Mouse (Mus musculus): Measurements from ENCODE around the gene Adora1.
"Not testable (repeated sequence)": the region's sequence is repeated elsewhere in the genome, so short reads cannot be mapped to it uniquely, and the experiment has no call there.

Gene Adora1

DNA sequence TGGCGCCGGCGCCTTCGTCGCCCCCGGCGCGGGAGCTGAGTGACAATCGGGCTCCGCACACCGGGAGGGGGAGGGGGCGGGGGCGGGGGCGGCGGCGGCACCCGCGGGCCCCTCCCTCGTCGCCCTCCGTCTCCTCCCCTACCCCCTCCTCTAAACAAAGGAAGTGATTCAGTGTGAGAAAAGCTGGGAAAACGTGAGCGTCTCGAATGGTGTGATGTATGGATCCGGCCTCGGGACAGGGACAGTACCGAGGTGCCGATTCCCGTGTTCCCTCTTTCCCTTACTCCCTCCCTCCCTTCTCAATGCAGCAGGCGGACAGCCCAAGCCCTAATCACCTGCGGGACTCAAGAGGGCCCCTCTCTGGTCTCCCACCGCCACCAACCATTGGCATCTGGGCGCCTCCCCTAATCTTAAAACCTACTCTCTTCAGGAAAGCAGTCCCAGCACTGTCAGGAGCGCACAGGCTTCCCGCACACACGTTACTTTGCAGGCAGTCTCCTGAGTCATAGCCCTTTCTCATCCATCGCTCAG, at the start of gene Adora1:
Adora1 (minus strand) TSS at position 41 of the 531 bp plus-strand sequence.
- peak in 1 of 2 experiments; percentile 62 for DNase-seq

DNA sequence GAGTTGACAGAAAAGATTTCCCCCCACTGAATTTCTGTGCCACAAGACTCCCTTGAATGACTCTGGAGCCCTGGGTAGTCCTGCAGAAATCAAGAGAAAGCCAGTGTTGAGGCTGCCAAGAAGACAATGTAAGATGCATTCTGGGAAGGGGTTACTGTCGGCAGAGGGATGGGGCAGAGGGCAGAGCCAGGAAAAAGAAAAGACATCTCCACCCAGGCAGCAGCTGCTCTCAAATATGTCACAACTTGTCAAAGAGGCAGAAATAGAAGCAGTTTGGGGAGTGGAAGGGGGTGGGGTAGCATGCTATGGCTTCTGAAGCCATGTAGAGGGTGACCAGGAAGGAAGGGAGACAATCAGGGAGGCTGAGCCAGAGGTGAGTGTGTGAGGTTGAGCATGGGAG, 47.9 kb upstream of the Adora1 start:
- DNase-seq, result no peak

DNA sequence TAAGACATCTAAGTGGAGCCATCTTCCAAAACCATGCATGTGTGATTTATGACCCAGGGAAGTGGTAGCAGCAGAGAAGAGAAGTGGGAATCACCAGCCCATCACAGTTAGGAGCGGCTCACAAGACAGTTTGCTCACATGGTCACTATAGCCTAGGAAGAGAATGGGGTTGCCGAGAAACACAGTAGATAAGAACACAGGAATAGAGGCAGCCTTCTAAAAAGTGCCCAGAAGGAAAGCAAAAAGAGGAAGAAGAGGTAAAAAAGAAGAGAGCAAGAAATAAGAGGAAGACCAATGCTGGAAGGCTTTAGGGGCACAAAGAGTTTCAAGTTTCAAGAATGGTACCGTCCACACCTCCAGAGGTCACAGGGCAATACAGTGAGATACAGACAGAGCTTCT, 47.1 kb upstream of the Adora1 start:
- DNase-seq, result no peak

- DNase-seq, result no peak
Measured at GRCm38 (mm10) chr1:134281563-134281962, 46.3 kb upstream of the Adora1 start.

DNA sequence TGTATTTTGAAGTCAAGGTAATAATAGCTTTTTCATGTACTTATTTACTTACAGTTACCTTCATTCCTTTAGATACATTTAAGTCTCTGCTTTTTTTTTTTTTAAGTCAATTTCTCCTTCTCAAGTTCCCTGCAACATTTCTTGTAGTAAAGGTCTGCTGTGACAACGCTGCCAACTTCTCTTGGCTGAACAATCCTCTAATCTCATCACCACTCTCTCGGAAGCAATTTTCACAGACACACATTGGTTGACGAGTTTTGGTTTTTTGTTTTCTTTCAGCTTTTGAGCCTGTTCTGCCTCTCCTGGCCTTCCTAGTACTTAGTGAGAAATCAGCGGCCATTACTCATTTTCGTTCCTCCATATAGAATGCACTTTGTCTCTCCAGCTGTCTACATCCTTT, 44.9 kb upstream of the Adora1 start:
- DNase-seq, result peak in 1 of 2 experiments; percentile 36

DNA sequence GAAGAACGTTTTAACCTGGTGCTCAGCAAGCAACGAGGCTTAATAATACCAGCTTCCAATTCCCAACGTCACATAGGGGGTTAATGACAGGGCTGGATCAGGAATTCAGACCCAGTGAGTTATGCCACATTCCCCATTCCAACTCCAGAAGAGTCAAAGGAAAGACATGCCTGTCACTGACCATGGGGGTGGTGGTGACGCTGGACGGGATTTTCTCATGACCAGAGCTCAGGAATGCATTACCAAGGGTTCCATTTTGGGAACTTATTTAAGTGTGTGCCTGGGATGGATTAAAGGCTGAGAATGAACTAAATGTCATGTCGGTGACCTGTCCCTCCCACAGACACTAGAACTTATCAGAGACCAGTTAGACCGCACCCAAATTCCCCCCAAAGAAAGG, 41.6 kb upstream of the Adora1 start:
- DNase-seq, result peak in 1 of 2 experiments; percentile 28

- peak; percentile 85 to 90 for DNase-seq
Measured at GRCm38 (mm10) chr1:134275616-134276464, 40.6 kb upstream of the Adora1 start.

GRCm38 (mm10) chr1:134274483-134274920, 39.3 kb upstream of the Adora1 start:
- DNase-seq, result peak; percentile 93 to 94

- peak; percentile 72 to 81 for DNase-seq
Measured at GRCm38 (mm10) chr1:134273493-134274395, 38.5 kb upstream of the Adora1 start.

- DNase-seq, result peak; percentile 49 to 51
Measured at GRCm38 (mm10) chr1:134272754-134273250, 37.6 kb upstream of the Adora1 start.

DNA sequence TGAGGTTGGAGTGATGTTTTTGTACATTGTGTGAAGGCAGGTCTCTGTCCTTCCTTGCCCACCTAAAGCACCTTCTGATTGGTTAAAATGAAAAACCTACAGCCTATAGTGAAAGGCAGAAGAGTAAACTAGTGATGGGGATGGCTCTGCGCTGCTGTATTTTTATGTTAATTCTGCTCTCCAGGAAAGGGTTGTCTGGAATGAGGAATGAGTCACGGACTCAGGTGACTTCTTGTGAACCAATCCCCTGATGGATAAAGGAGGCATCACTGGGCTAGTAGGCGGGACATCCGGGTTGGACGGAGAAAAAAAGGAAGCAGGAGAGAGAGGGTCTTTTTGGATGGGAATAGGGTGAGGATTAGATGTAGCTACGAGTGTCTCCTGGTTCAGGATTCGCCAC, 34.8 kb upstream of the Adora1 start:
- no peak for DNase-seq

- DNase-seq, result no peak
Measured at GRCm38 (mm10) chr1:134265797-134266196, 30.6 kb upstream of the Adora1 start.

- DNase-seq, result no peak
Measured at GRCm38 (mm10) chr1:134264341-134264740, 29.1 kb upstream of the Adora1 start.

DNA sequence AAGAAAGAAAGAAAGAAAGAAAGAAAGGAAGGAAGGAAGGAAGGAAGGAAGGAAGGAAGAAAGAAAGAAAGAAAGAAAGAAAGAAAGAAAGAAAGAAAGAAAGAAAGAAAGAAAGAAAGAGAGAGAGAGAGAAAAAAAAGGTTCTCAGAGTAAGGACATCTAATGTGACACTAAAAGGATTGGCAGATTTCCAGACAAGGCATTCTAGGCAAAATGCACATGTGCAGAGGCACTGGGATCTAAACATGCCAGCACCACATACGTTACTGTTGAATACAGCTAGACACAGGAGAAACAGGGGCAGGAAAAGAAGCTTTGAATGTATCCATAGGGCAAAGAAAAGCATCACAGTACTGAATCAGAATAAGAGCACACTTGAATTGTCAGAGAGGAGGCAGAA, 14.4 kb upstream of the Adora1 start:
- DNase-seq, result not testable (repeated sequence)

DNA sequence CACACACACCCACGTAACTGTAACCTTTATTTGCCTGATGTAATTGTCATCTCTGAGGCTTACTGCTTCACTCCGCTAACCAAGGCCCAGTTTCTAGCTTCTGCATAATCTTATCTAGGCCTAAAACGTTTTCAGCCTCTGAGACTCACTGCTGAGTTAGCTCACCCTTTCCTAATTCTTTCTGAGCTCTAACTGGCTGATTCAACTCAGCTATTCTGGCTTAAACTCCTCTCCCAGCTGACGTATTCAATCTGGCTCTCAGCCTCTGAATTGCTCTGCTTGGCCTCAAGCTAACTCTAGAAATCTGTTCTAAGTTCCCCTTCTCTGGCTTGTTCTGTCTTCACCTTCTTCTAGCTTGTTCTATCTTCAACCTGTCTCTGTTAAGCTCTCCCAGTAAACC, 11.4 kb upstream of the Adora1 start:
- DNase-seq, result peak in 1 of 2 experiments; percentile 14

GRCm38 (mm10) chr1:134245004-134245717, 9.9 kb upstream of the Adora1 start:
- DNase-seq, result peak in 1 of 2 experiments; percentile 48

GRCm38 (mm10) chr1:134243948-134244914, 9.0 kb upstream of the Adora1 start:
- DNase-seq, result peak; percentile 96 to 98

DNA sequence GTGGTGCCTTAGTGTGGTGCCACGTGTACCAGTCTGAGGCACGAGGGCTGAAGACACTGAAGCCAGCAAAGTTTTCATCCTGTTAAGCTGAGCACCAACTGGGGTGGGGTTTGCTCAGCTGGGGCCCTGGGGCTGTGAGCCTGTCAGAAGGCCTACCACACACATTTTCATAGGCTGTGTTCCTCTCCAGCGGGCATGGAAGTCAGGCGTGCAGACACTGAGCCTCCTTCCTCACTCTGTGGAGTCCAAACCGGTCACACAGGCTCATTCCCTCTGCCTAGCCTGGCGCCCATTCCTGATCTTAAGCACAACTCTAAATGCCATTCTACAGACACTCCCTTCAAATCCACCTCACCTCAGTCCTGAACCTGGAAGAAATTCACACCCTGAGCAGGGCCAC, 8.3 kb upstream of the Adora1 start:
- no peak for DNase-seq

DNA sequence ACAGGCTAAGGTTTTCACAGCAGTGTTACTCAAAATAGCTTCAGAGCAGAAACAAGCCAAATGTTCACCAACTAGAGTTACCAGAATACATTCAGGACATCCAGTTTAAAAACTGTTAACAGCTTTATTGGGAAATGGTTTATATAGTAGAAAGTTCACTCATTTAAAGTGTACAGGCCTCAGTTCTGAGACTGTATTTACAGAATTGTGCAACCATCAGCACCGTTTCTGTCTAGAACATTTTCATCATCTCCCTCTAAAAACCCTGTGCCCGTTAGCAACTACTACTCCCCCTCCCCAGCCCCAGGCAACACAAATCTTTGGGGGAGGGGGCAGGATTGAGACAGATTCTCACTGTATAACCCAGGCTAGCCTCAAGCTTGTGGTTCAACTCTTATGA, 7.1 kb upstream of the Adora1 start:
- DNase-seq, result no peak

DNA sequence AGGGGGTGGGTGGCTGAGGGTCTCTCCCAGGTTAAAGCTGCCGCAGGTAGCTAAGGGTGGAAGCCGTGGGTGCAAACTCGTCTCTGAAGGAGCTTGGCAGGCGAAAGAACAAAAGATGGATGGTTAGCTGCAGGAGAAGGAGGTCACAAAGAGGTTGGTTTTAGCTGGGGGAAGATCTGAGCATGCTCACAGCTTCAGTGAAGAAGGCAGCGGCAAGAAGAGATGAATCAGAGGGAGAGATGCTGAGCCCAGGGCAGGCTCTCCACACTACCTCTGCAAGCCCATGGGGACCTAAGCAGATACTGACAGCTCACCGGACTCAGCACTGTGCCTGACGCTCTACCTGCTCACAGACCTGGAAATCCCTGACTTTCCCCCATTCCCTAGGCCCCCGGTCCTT, 6.1 kb upstream of the Adora1 start:
- no peak for DNase-seq

GRCm38 (mm10) chr1:134240701-134241100, 5.5 kb upstream of the Adora1 start:
- no peak for DNase-seq

Data from cerebellum, postnatal 25 days (tissue).